Mouse (Mus musculus) MEL-GATA-1-ER (cell line): Measurements from ENCODE around the gene Ubr4.
A peak's percentile ranks its signal among the peaks of the same experiment; 100 is the strongest.
"Not testable (repeated sequence)": the region's sequence is repeated elsewhere in the genome, so short reads cannot be mapped to it uniquely, and the experiment has no call there.

ENCODE experiments used
- DNase-seq: peaks from one replicate; pipeline ENCODE4 v3.0.0-alpha.2; 2012; ENCODE audit warnings: low read depth; ENCODE audit errors: extremely low read depth

Gene Ubr4

GRCm38 (mm10) chr4:139357211-139357610 is 4.8 kb downstream of the Ubr4 start:
- no peak for DNase-seq

- no peak for DNase-seq
Measured at GRCm38 (mm10) chr4:139360761-139361548, 8.5 kb downstream of the Ubr4 start.

- no peak for DNase-seq
Measured at GRCm38 (mm10) chr4:139367336-139367735, 14.9 kb downstream of the Ubr4 start.

- no peak for DNase-seq
Measured at GRCm38 (mm10) chr4:139368038-139368437, 15.6 kb downstream of the Ubr4 start.

GRCm38 (mm10) chr4:139373130-139373529 is 20.7 kb downstream of the Ubr4 start:
- no peak for DNase-seq

- DNase-seq, result no peak
Measured at GRCm38 (mm10) chr4:139373531-139373930, 21.1 kb downstream of the Ubr4 start.

GRCm38 (mm10) chr4:139379719-139380118 is 27.3 kb downstream of the Ubr4 start:
- no peak for DNase-seq

- DNase-seq, result peak; percentile 94
Measured at GRCm38 (mm10) chr4:139380207-139380748, 27.9 kb downstream of the Ubr4 start.

GRCm38 (mm10) chr4:139380775-139381451 is 28.5 kb downstream of the Ubr4 start:
- no peak for DNase-seq

- no peak for DNase-seq
Measured at GRCm38 (mm10) chr4:139381452-139381845, 29.0 kb downstream of the Ubr4 start.

- no peak for DNase-seq
Measured at GRCm38 (mm10) chr4:139382231-139382630, 29.8 kb downstream of the Ubr4 start.

- DNase-seq, result not testable (repeated sequence)
Measured at GRCm38 (mm10) chr4:139385841-139386240, 33.4 kb downstream of the Ubr4 start.

GRCm38 (mm10) chr4:139386869-139387319 is 34.5 kb downstream of the Ubr4 start:
- DNase-seq, result no peak

- DNase-seq, result no peak
Measured at GRCm38 (mm10) chr4:139389557-139389956, 37.1 kb downstream of the Ubr4 start.

GRCm38 (mm10) chr4:139395431-139395830 is 43.0 kb downstream of the Ubr4 start:
- DNase-seq, result no peak

GRCm38 (mm10) chr4:139400487-139400886 is 48.1 kb downstream of the Ubr4 start:
- no peak for DNase-seq

- DNase-seq, result no peak
Measured at GRCm38 (mm10) chr4:139403214-139403613, 50.8 kb downstream of the Ubr4 start.

GRCm38 (mm10) chr4:139411351-139411750 is 58.9 kb downstream of the Ubr4 start:
- no peak for DNase-seq

- no peak for DNase-seq
Measured at GRCm38 (mm10) chr4:139417868-139418267, 65.5 kb downstream of the Ubr4 start.

GRCm38 (mm10) chr4:139421621-139422020 is 69.2 kb downstream of the Ubr4 start:
- DNase-seq, result no peak

- DNase-seq, result peak; percentile 24
Measured at GRCm38 (mm10) chr4:139422409-139422808, 70.0 kb downstream of the Ubr4 start.

GRCm38 (mm10) chr4:139423270-139423669 is 70.9 kb downstream of the Ubr4 start:
- DNase-seq, result no peak
